Comparison of ENCODE assay signal across 9 mouse cellular contexts in genomic region chr4:116143317-116143811, GRCm38 (mm10). TPM values are rescaled to one million over a fixed set of nuclear protein-coding genes. Genes with fewer than 3 reads are reported as not detected.
DNase-seq lines count a peak whose midpoint lies in the region; ATAC-seq lines count a peak whose summit lies in the region.
"Had no signal": no experiment of that assay in that cellular context is flagged by ENCODE, and none has a peak within 500 bp of the region (broad histone marks: within the 10 kb centered on the region; RNA-seq: fewer than 3 reads in every experiment).

No protein-coding gene starts in this region.

- 9% methylated on average over 7 of the region's 7 CpGs for WGBS in heart, embryonic 12.5 days
- WGBS in kidney, embryonic 16.5 days: 6% methylated on average over 7 of the region's 7 CpGs

- H3K27me3 ChIP-seq in heart, embryonic 12.5 days (replicated peaks): 0 out of 2 replicates have a peak, but pooled peaks cover 6% of the 10 kb centered on the region
- no peaks in the 10 kb centered on the region for H3K27me3 ChIP-seq in kidney, embryonic 16.5 days (ENCODE audit: insufficient read depth, low read length)
- H3K27me3 ChIP-seq in megakaryocyte, embryonic 14.5 days (replicated peaks): peaks cover 40% of the 10 kb centered on the region

- peak overlapping the region; percentile 79; the same call in 1 of the 2 replicates for H3K9ac ChIP-seq in heart, embryonic 12.5 days
- H3K9ac ChIP-seq in kidney, embryonic 16.5 days (replicated peaks; ENCODE audit: low read length): peak overlapping the region; percentile 79

- DNase-seq in gastrocnemius, adult 18-20 months (ENCODE audit: low spot score): peak; percentile 24
- DNase-seq in gastrocnemius, postnatal 4 days (ENCODE audit: low spot score in 2 of 2): no peak
- peak; percentile 94 to 96 for DNase-seq in cerebellum, postnatal 36 days
- DNase-seq in embryo, embryonic 10.5 days (ENCODE audit: low spot score): no peak
- no peak for DNase-seq in urinary bladder, postnatal 36 days (ENCODE audit: low spot score in 2 of 2)

- no peak overlapping the region for H3K27ac ChIP-seq in heart, embryonic 12.5 days (ENCODE audit: poor library complexity, severe bottlenecking)
- H3K27ac ChIP-seq in kidney, embryonic 16.5 days (ENCODE audit: low read length): no peak overlapping the region

- ATAC-seq in heart, embryonic 12.5 days (ENCODE audit: insufficient number of reproducible peaks, low FRiP score): no peak
- ATAC-seq in kidney, embryonic 16.5 days (ENCODE audit: low FRiP score, low TSS enrichment): no peak

- H3K4me1 ChIP-seq in heart, embryonic 12.5 days (replicated peaks): peaks cover 15% of the 10 kb centered on the region
- H3K4me1 ChIP-seq in kidney, embryonic 16.5 days (ENCODE audit: insufficient read depth, low read length): peaks cover 13% of the 10 kb centered on the region; the same call in 1 of the 2 replicates
- H3K4me1 ChIP-seq in megakaryocyte, embryonic 14.5 days: peaks cover 20% of the 10 kb centered on the region

- peak overlapping the region; percentile 75 for H3K4me3 ChIP-seq in heart, embryonic 12.5 days
- H3K4me3 ChIP-seq in kidney, embryonic 16.5 days (ENCODE audit: low read length): peak overlapping the region; percentile 71
- H3K4me3 ChIP-seq in megakaryocyte, embryonic 14.5 days (replicated peaks): peak overlapping the region; percentile 62

- no peaks in the 10 kb centered on the region for H3K36me3 ChIP-seq in heart, embryonic 12.5 days
- no peaks in the 10 kb centered on the region for H3K36me3 ChIP-seq in kidney, embryonic 16.5 days (ENCODE audit: insufficient read depth, low read length)
- peaks cover 4% of the 10 kb centered on the region for H3K36me3 ChIP-seq in megakaryocyte, embryonic 14.5 days (replicated peaks; ENCODE audit: low read length)

- H3K4me2 ChIP-seq in heart, embryonic 12.5 days: peak overlapping the region; percentile 98
- peak overlapping the region; percentile 98 for H3K4me2 ChIP-seq in kidney, embryonic 16.5 days (replicated peaks; ENCODE audit: low read depth, low read length)

- H3K9me3 ChIP-seq in heart, embryonic 12.5 days (replicated peaks): 0 out of 2 replicates have a peak, but pooled peaks cover 4% of the 10 kb centered on the region
- no peaks in the 10 kb centered on the region for H3K9me3 ChIP-seq in kidney, embryonic 16.5 days (ENCODE audit: low read length)
- peaks cover 6% of the 10 kb centered on the region for H3K9me3 ChIP-seq in megakaryocyte, embryonic 14.5 days

RNA-seq across cellular contexts. Expression of gene Lurap1, which starts 7.8 kb away (rescaled TPM):
- total RNA-seq in gastrocnemius, adult 18-20 months (2021): 1 to 10 TPM; 5.6 to 5.8 TPM
- total RNA-seq in gastrocnemius, postnatal 4 days (2021): 1 to 10 TPM; 6.8 to 7.6 TPM
- 2.3 and 2.6 TPM in 2 replicates for polyA plus RNA-seq in heart, embryonic 12.5 days (2016; fragmentation: Nextera tagmentation; extraction: Ambion mirVana)
- 3.8 and 3.9 TPM in 2 replicates for polyA plus RNA-seq in kidney, embryonic 16.5 days (2015; fragmentation: Nextera tagmentation; extraction: Ambion mirVana)
- polyA plus RNA-seq in megakaryocyte, embryonic 14.5 days (2012; ENCODE audit: insufficient read depth, low replicate concordance): 0.93 TPM in 1 of 2 replicates, not detected in the other

RNA-seq across cellular contexts. Expression of gene Pomgnt1, which starts 19.7 kb away (rescaled TPM):
- 10 to 100 TPM; 46.1 to 49.9 TPM for total RNA-seq in gastrocnemius, adult 18-20 months (2021)
- 10 to 100 TPM; 56.4 to 56.9 TPM for total RNA-seq in gastrocnemius, postnatal 4 days (2021)
- 71.5 and 74.8 TPM in 2 replicates for polyA plus RNA-seq in heart, embryonic 12.5 days (2016; fragmentation: Nextera tagmentation; extraction: Ambion mirVana)
- 59.2 and 65.5 TPM in 2 replicates for polyA plus RNA-seq in kidney, embryonic 16.5 days (2015; fragmentation: Nextera tagmentation; extraction: Ambion mirVana)
- polyA plus RNA-seq in megakaryocyte, embryonic 14.5 days (2012; ENCODE audit: insufficient read depth, low replicate concordance): 1.0 and 6.1 TPM in 2 replicates

RNA-seq across cellular contexts. Expression of gene Rad54l, which starts 19.9 kb away (rescaled TPM):
- total RNA-seq in gastrocnemius, adult 18-20 months (2021): under 1 TPM; 0.28 to 0.71 TPM
- total RNA-seq in gastrocnemius, postnatal 4 days (2021): 1 to 10 TPM; 5.3 to 6.6 TPM
- 25.1 and 25.9 TPM in 2 replicates for polyA plus RNA-seq in heart, embryonic 12.5 days (2016; fragmentation: Nextera tagmentation; extraction: Ambion mirVana)
- 34.7 and 35.6 TPM in 2 replicates for polyA plus RNA-seq in kidney, embryonic 16.5 days (2015; fragmentation: Nextera tagmentation; extraction: Ambion mirVana)
- 0.75 TPM in 1 of 2 replicates, not detected in the other for polyA plus RNA-seq in megakaryocyte, embryonic 14.5 days (2012; ENCODE audit: insufficient read depth, low replicate concordance)

RNA-seq across cellular contexts. Expression of gene Tspan1, which starts 24.0 kb away (rescaled TPM):
- total RNA-seq in gastrocnemius, adult 18-20 months (2021): not detected
- total RNA-seq in gastrocnemius, postnatal 4 days (2021): not detected
- not detected in 2 replicates for polyA plus RNA-seq in heart, embryonic 12.5 days (2016; fragmentation: Nextera tagmentation; extraction: Ambion mirVana)
- polyA plus RNA-seq in kidney, embryonic 16.5 days (2015; fragmentation: Nextera tagmentation; extraction: Ambion mirVana): 2.8 and 4.8 TPM in 2 replicates
- not detected in 2 replicates for polyA plus RNA-seq in megakaryocyte, embryonic 14.5 days (2012; ENCODE audit: insufficient read depth, low replicate concordance)
- total RNA-seq: gastrocnemius, postnatal 36 days had no signal

RNA-seq across cellular contexts. Expression of gene 1700042G07Rik, which starts 29.8 kb away (rescaled TPM):
- total RNA-seq in gastrocnemius, adult 18-20 months (2021): not detected
- total RNA-seq in gastrocnemius, postnatal 4 days (2021): not detected
- not detected in 2 replicates for polyA plus RNA-seq in heart, embryonic 12.5 days (2016; fragmentation: Nextera tagmentation; extraction: Ambion mirVana)
- polyA plus RNA-seq in kidney, embryonic 16.5 days (2015; fragmentation: Nextera tagmentation; extraction: Ambion mirVana): not detected in 2 replicates
- polyA plus RNA-seq in megakaryocyte, embryonic 14.5 days (2012; ENCODE audit: insufficient read depth, low replicate concordance): not detected in 2 replicates
- total RNA-seq: gastrocnemius, postnatal 36 days had no signal

Comparison
In these comparisons a context has a peak if more than half of its experiments do, and no peak if none do; other contexts are left out.
1. DNase-seq: peak in gastrocnemius, adult 18-20 months (single experiment) and cerebellum, postnatal 36 days (2 of 2); none in gastrocnemius, postnatal 4 days (0 of 2), embryo, embryonic 10.5 days (single experiment) and urinary bladder, postnatal 36 days (0 of 2).
2. RNA of gene Rad54l, which starts 19.9 kb away (polyA plus RNA-seq): 34.7 to 35.6 TPM in kidney, embryonic 16.5 days and 25.1 to 25.9 TPM in heart, embryonic 12.5 days; 0.75 TPM in megakaryocyte, embryonic 14.5 days; every median in the first group is over 10 times any median in the second.
3. Peak in every context shown above with its lines, with median percentiles within 50 percentile points of each other: H3K4me3 ChIP-seq.